Mouse (Mus musculus) left cerebral cortex, adult 18-20 months (tissue): ENCODE results near the gene Atxn7l1. TPM values are rescaled to one million over a fixed set of nuclear protein-coding genes. Genes with fewer than 3 reads are reported as not detected.

Experiments used
- DNase-seq, 2 experiments: peaks; one replicate each; pipeline ENCODE4 v3.0.0; 2021 to 2022; ENCODE audit warnings: low spot score in 2 of 2, mixed read lengths in 1 of 2
- total RNA-seq, 2 experiments: library from RNA; stranded (reverse); gene quantifications; 2 replicates each; pipeline ENCODE4 v1.2.3; 2021

Atxn7l1 gene
- total RNA-seq, 2 experiments from 2014 or later, result 50.2 to 60.1 TPM

- no peak for DNase-seq
Observed at GRCm38 (mm10) chr12:33314924-33315643, 167.6 kb downstream of the Atxn7l1 start.

GRCm38 (mm10) chr12:33315804-33316203 lies 168.3 kb downstream of the Atxn7l1 start:
- DNase-seq, result no peak

DNA sequence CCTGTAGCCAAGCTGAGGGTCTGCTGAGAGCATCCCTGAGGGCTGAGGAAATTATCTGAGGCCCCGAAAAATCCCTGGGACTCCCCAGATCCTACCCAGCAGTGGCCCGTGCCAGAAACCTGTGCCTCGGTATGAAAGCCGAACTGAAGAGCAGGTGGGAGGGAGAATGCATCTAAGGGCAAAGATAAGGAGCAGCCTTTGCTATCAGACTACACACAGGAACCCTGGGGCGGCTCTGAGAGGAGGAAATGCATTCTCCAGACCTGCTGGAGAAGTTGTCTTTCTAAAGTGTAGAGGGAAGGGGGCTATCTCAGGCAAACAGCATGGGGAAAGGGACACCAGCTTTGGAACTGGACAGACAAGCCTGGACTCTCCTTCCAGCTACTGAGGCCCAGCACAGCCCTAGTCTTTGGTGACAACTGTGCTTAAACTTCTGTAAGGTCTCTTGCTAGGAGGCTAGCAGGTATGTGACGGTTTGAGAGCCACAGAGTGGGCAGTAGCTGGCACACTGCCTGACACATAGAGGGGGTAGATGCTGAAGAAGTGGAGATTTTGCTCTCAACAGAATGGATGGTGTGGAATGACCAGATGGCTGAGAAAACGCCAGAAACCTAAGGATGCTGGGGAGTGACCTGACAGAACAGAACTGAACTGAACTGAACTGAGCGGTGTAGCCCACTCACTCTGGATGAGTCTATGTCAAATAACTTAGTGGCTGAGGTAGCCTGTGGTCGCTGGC lies 170.5 kb downstream of the Atxn7l1 start:
- DNase-seq, result peak in 1 of 2 experiments; percentile 54

DNA sequence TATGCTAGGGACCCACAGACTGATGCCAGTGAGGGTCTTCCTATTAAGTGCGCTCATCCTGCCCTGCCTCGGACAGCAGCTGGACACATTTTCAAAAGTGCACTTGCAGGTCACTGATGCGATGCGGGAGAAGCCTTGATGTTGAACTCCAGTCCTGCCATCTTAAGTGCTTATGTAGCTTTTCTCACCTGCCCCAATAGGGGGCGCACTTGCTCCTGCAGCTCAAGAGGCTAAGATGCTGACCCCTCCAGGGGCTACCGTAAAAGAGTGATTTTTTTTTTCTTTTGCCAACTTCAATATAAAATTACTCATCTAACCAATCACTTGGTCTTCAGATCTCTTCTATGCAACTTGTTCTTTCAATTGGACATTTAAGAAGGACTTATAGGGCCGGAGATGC lies 175.1 kb downstream of the Atxn7l1 start:
- DNase-seq, result no peak

DNA sequence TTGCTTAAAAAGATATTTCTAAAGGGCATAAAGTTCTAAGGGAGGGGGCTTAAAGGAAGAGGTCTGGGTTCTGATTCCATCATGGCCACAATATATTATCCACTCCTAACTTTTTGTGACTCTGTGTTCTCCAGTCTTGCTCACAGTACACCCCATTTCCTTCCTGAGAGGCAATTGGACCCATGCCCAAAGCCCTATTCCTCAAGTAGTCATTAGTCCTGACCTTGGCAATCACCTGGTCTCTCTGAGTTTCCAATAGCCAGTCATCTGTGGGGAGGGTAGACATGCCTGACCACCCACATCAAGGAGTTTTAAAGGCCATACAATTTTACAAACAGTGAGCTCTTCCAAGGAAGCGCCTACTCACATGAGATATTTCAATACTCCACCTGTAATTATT lies 176.3 kb downstream of the Atxn7l1 start:
- no peak for DNase-seq

GRCm38 (mm10) chr12:33325424-33325823 lies 177.9 kb downstream of the Atxn7l1 start:
- DNase-seq, result no peak

- DNase-seq, result no peak
Observed at GRCm38 (mm10) chr12:33332046-33332445, 184.6 kb downstream of the Atxn7l1 start.

GRCm38 (mm10) chr12:33332796-33333195 lies 185.3 kb downstream of the Atxn7l1 start:
- DNase-seq, result no peak

DNA sequence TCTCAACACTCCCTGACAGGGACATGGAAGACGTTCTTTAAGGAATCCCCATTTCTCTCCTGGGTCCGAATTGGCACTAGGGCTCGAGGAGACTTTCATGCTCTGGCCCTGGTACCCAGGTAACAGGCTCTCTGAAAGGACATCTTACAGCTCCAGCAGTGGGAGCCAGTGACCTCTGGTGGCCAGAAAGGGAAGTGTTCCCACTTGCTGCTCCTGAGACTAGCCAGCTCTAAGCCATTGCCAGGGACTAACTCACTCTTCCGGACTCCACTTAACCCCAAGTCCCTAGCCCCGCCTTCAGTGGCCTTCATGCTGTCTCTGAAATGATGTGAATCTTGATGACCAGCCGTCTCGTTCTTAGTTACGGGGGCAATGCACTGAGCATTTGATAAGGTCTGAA lies 186.4 kb downstream of the Atxn7l1 start:
- DNase-seq, result peak; percentile 90 to 93

DNA sequence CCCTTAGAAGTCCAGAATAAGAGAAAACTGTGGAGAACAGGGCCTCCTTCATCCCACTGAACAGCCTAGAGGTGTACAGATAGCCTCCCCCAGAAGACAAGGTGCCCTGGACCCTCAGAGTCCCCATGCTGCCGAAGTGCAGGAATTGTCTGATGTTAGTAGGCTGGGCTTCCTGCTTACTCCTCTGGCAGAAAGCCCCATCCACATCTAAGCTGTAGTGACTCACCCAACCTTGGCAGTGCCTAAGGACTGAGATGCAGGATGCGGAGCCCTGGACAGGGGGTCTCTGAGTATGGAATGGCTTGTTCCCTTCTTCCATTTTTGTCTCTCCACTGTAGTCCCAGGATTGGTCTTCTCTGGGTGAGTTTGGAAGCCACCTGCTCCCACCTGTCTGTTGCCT lies 187.0 kb downstream of the Atxn7l1 start:
- DNase-seq, result no peak

DNA sequence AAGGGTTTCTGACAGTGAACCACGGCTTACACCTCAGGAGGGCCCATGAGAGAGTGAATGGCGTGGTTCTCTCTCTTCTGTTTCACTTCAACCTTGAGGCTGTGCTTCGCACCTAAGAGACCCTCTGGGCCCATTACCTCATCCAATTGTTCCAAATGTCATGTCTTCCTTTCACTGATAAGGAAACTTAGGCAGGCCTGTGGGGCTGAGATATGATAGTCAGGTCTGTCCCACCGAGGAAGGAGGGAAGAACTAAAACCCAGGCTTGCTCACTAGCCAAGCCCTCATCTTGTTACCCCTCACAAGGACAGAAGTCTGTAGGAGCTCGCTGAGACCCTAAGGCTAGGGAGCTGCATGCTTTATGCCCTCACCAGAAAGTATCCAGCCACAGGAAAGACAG lies 187.5 kb downstream of the Atxn7l1 start:
- DNase-seq, result no peak

DNA sequence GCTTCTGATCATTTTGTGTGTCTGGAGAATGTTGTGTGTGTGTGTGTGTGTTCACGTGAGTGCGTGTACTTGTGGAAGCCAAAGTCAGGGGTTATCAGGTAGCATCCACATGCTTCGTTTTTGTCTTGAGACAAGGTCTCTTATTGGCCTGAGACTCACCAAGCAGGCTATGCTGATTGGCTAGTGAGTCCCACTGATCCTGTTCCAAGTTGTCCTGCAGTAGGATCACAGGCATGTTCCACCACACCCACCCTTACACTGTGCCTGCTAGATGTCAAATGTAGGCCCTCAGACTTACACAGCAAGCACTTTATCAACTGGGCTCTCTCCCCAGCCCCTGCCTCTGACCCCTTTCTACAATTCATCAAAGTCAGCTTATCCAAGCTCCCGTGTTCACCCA lies 187.9 kb downstream of the Atxn7l1 start:
- DNase-seq, result no peak

GRCm38 (mm10) chr12:33336561-33337125 lies 189.2 kb downstream of the Atxn7l1 start:
- DNase-seq, result no peak

GRCm38 (mm10) chr12:33337289-33337688 lies 189.8 kb downstream of the Atxn7l1 start:
- DNase-seq, result no peak

DNA sequence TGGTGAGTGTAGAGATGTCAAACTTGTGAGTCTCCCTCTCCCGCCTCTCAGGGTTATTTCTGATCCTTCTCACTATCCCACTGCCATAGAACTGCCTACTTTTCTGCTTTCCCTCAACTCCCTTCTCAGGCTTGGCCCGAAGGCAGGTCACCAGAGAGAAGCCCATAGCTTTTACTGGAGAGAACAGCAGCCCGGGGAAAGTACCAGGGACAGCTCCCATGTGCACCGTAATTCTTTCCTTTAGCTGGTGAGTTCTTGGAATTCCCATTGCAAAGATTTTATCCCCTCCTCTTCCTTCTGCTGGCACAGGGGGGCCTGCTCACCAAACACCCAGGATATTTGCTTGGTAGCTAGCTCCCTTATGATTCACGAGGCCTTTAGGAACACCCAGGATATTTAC lies 190.7 kb downstream of the Atxn7l1 start:
- DNase-seq, result no peak

DNA sequence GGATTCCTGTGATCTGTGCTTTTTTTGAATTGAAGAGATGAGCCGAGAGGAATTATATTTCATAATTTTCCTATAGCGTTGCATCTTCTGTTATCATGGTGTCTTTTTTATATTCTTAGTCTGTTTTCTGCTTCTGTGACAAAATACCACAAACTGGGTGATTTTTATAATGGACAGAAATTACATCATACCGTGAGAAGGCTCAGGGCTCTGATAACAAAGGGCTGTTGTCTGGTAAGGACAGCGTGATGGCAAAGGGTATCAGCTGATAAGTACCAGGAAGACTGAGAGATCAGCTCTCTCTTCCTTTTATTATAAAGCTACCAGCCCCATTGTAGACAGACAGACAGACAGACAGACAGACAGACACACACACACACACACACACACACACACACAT lies 192.3 kb downstream of the Atxn7l1 start:
- DNase-seq, result no peak

- no peak for DNase-seq
Observed at GRCm38 (mm10) chr12:33340698-33341097, 193.2 kb downstream of the Atxn7l1 start.

GRCm38 (mm10) chr12:33341351-33341892 lies 193.9 kb downstream of the Atxn7l1 start:
- no peak for DNase-seq

DNA sequence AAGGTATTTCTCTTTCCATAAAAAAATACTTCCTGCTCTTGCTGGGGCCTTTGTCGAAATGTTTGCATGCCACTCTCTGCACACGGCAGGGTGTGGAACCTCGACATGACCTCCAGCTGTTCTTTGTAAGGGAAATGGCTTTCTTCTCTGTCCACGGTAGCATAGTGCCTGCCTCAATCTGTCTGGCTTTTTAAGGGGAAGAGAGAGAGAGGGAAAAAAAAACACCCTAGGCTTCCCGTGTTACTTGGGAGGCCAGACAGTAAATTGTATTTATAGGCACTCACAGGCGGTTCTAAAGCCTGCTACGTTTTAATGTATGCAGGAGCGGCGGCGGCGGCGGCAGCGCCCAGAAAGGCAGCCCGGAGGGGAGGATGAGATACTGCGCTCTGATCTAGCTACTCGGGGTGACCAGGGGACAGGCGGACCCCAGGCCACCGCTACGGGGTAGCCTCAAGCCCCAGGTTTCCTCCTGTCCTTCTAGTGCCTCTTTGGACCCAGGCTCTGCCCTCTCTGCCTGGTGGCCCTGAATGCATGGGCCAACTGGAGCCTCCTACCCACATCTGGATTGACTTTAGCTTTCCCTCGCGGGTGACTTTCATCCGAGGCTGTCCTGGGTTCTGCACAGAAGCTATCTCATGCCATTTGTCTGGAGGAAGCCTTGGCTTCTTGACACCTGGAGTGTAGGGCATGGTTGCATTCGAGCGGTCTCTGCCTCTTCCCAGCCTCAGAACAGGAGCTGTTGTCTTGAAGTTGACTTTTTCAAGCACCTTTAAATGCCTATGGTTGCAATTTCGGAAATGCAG lies 197.7 kb downstream of the Atxn7l1 start:
- peak; percentile 46 to 69 for DNase-seq

GRCm38 (mm10) chr12:33345773-33346435 lies 198.4 kb downstream of the Atxn7l1 start:
- DNase-seq, result no peak

- no peak for DNase-seq
Observed at GRCm38 (mm10) chr12:33352671-33353070, 205.2 kb downstream of the Atxn7l1 start.
